Mouse (Mus musculus): ENCODE measurements around the gene Upk2. TPM values are rescaled to one million over a fixed set of nuclear protein-coding genes. Genes with fewer than 3 reads are reported as not detected.
"Not testable (repeated sequence)": the region's sequence is repeated elsewhere in the genome, so short reads cannot be mapped to it uniquely, and the experiment has no call there.

The Upk2 gene
- polyA plus RNA-seq, 1 experiment from 2014 or later: 0.14 TPM

DNA sequence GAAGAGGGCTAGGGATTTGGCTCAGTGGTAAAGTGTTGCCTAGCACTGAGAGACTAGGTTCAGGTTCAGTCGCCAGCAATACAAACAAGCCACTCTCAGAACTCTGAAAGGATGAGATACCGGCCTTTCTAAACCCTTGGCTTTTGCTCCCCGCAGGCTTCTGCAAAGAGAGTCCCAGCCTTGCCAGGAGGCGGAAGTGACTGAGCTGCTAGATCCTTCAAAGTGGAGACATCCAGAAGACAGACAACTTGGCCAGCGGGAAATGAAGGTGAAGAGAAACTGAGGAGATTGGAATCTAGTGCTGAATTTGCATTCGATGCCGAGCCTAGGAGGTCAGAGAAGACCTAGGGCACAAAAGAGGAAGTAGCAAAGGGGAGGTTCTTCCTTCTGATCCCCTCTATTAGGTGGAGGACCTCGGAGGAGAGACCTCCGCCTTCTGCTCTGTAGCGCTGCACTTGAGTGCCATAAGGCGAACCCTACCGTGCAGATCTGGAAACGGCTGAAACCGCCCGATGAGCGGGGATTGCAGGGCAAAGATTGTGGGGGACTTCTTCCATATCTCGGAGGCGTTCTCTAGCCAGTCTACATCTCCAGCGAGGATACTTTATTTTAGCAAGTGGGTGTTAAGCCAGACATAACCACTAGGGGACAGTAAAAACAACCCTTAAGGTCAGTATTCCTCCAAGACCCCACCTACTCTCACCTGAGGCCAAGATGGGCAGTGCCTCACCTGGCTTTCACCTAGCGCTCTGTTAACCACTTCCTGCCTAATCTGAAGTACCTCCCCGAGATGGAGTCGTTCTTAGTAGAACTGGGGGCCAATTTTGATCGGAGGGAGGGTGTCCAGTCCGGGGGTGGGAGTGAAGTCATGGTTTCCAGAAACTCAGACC lies 22.8 kb upstream of the Upk2 start:
- Histone ChIP-seq H3K4me1 (replicated peaks) (peaks cover 40% of the 10 kb centered on the region), H3K27me3 (ENCODE audit: insufficient read depth, poor library complexity, severe bottlenecking) (peaks cover 23% of the 10 kb centered on the region; the same call in 1 of the 2 replicates), H3K9me3 (no peaks in the 10 kb centered on the region), H3K27ac (peak overlapping the region; percentile 96), H3K4me3 (peak overlapping the region; percentile 81), H3K36me3 (no peaks in the 10 kb centered on the region)
- DNase-seq (ENCODE audit: low spot score): no peak
- WGBS: 5% methylated on average over 24 of the region's 24 CpGs

DNA sequence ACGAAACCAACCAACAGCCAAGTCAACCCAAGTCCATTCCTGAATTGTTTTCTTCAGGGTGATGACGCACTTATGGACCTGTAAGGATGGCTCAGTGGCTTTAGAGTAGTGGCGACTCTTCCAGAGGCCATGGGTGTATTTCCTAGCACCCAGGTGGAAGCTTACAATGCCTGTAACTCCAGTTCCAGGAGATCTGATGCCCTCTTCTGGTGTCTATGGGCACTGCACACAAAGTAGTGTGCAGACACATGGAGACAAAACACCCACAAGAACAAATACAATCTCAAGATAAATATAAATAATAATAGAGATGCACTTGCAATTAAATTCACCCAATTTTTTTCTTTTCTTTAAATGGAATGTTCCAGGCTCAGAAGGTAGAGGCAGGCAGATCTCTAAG lies 21.2 kb upstream of the Upk2 start:
- 95% methylated on average over 3 of the region's 3 CpGs for WGBS
- no peaks in the 10 kb centered on the region for H3K9me3 ChIP-seq
- H3K36me3 ChIP-seq: no peaks in the 10 kb centered on the region
- no peak overlapping the region for H3K4me3 ChIP-seq
- no peak for DNase-seq (ENCODE audit: low spot score)
- peaks cover 13% of the 10 kb centered on the region; the same call in 1 of the 2 replicates for H3K27me3 ChIP-seq (ENCODE audit: insufficient read depth, poor library complexity, severe bottlenecking)
- H3K27ac ChIP-seq: no peak overlapping the region
- H3K4me1 ChIP-seq (replicated peaks): peaks cover 31% of the 10 kb centered on the region

DNA sequence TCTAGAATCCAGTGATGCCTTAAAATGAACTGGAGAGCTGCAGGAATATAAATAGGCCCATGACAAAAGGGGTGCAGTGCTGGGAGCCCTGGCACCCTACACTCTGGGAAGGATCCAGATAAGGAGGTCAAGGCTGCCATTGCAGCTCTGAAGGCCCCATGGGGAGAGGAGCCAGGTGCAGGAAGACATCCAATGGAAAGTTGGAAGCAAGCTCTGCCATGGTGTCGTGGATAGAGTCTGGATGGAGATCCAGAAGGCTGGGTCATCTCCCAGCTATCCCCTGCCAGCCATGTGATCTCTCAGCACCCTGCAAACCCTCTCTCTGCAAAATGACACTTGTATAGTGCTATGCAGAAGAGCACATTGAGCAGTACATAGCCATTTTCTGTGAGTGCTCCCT lies 19.6 kb upstream of the Upk2 start:
- Histone ChIP-seq H3K36me3 (no peaks in the 10 kb centered on the region), H3K27ac (no peak overlapping the region), H3K9me3 (no peaks in the 10 kb centered on the region), H3K27me3 (ENCODE audit: insufficient read depth, poor library complexity, severe bottlenecking) (peaks cover 11% of the 10 kb centered on the region; the same call in 1 of the 2 replicates), H3K4me1 (replicated peaks) (peaks cover 19% of the 10 kb centered on the region), H3K4me3 (no peak overlapping the region)
- no peak for DNase-seq (ENCODE audit: low spot score)
- 50% methylated on average over 1 of the region's 1 CpGs for WGBS

DNA sequence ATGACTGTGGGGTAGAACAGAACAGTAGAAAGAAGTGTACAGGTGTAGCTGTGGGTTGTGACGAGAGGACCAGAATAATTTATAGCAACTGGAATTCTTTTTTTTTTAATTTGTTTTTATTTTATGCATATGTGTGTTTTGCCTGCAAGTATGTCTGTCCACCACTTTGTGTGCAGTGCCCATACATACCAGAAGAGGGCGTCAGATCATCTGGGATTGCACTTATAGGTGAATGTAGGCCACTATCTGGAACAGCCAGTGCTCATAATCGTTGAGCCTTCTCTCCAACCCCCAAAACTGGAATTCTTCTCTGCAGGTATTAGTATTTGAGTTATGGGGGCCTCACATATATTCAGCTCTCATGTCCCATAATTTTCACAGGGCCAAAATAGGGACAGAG lies 18.4 kb upstream of the Upk2 start:
- Histone ChIP-seq H3K4me1 (replicated peaks) (peaks cover 23% of the 10 kb centered on the region), H3K27ac (no peak overlapping the region), H3K27me3 (ENCODE audit: insufficient read depth, poor library complexity, severe bottlenecking) (peaks cover 18% of the 10 kb centered on the region; the same call in 1 of the 2 replicates), H3K36me3 (no peaks in the 10 kb centered on the region), H3K4me3 (no peak overlapping the region), H3K9me3 (no peaks in the 10 kb centered on the region)
- WGBS: 62% methylated on average over 3 of the region's 3 CpGs
- no peak for DNase-seq (ENCODE audit: low spot score)

DNA sequence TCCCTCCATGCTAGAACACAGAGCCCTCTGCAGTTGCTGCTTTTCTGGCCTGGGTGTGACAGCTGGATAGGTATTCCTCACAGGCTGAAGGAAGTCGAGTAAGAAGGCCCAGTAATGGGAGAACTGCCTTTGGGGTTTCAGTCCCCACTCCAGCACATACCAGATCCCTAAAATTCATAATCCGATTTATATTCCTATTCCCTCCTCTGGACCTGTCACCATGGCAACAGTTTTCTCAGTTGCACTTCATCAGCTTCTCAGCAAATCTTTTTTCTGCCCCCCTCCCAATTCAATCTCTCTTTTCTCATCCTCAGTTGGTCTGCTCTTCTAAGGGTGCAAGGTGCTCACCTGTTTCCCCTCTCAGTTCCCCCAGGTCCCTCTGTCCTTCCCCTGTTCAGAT lies 14.0 kb upstream of the Upk2 start:
- DNase-seq (ENCODE audit: low spot score): no peak
- no peak overlapping the region for H3K27ac ChIP-seq
- 64% methylated on average over 2 of the region's 2 CpGs for WGBS
- peaks cover 15% of the 10 kb centered on the region; the same call in 1 of the 2 replicates for H3K4me1 ChIP-seq (replicated peaks)
- H3K9me3 ChIP-seq: no peaks in the 10 kb centered on the region
- peaks cover 13% of the 10 kb centered on the region; the same call in 1 of the 2 replicates for H3K27me3 ChIP-seq (ENCODE audit: insufficient read depth, poor library complexity, severe bottlenecking)
- no peak overlapping the region for H3K4me3 ChIP-seq
- H3K36me3 ChIP-seq: no peaks in the 10 kb centered on the region

DNA sequence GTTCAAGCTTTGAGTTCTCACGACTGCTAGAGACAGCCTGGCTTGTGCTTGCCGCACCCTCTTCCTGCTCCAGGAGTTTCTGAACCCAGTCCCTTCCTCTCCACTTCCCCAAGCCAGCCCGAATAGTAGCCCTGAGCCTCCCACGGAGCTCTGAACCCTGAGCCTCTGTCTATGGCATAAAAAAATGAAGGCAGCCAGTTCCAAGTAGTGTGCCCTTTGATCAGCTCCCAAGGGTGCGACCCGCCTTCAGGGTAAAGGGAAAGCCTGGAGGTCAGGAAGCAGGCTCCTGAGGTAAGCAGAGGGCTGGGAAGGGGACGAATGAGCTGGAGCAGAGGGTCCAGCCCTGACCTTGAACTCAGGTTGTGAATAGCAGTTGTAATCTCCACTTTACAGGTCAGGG lies 13.4 kb upstream of the Upk2 start:
- H3K4me3 ChIP-seq: no peak overlapping the region
- no peaks in the 10 kb centered on the region for H3K9me3 ChIP-seq
- peaks cover 13% of the 10 kb centered on the region; the same call in 1 of the 2 replicates for H3K27me3 ChIP-seq (ENCODE audit: insufficient read depth, poor library complexity, severe bottlenecking)
- no peak for DNase-seq (ENCODE audit: low spot score)
- peaks cover 15% of the 10 kb centered on the region; the same call in 1 of the 2 replicates for H3K4me1 ChIP-seq (replicated peaks)
- no peak overlapping the region; the same call in 1 of the 2 replicates for H3K27ac ChIP-seq
- 58% methylated on average over 7 of the region's 7 CpGs for WGBS
- no peaks in the 10 kb centered on the region for H3K36me3 ChIP-seq

DNA sequence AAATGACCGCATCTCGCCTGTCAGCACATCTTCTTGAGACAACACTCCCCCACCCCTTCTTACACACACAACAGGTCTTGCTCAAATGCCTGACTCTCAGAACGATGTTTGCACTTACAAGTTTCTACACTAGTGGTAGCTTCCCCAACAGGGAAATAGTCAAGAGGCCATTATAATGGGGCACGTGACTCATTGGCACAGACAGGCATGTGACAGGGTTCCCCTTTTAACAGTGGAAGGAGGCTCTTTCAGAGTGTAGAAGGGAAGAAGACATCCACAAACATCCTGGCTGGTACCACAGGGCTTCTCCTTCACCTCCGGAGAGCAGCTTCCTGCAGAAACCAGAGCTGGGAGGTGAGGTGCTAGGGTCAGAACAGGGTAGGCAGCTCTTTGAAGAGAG lies 7.2 kb upstream of the Upk2 start:
- no peak for DNase-seq (ENCODE audit: low spot score)
- H3K4me1 ChIP-seq (replicated peaks): peaks cover 14% of the 10 kb centered on the region
- no peaks in the 10 kb centered on the region for H3K9me3 ChIP-seq
- H3K4me3 ChIP-seq: no peak overlapping the region
- 83% methylated on average over 5 of the region's 5 CpGs for WGBS
- H3K27me3 ChIP-seq (ENCODE audit: insufficient read depth, poor library complexity, severe bottlenecking): no peaks in the 10 kb centered on the region
- no peaks in the 10 kb centered on the region for H3K36me3 ChIP-seq
- H3K27ac ChIP-seq: no peak overlapping the region

DNA sequence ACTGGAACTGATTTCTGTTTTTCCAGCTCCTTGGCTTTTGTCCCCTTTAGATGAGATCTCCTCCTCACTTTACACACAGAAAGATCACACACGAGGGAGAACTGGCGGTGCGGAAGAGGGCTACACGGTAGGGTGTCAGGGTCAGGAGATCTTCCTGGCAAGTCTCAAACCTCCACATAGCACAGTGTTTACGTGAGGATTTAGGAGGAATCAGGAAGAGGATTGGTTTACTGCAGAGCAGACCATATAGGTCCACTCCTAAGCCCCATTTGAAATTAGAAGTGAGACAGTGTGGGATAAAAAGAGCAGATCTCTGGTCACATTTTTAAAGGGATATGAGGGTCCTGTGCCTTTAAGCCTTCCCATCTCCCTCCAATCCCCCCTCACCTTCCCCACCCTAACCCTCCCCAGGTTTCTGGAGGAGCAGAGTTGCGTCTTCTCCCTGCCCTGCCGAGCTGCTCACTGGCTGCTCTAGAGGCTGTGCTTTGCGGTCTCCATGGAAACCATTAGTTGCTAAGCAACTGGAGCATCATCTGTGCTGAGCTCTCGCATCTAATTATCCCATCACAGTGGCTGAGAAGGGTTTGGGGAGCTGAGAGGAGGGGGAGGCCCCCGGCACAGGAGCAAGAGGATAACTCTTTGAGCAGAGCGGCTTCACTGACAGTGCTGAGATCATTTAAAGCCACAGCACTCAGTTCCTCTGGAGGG lies 2.4 kb upstream of the Upk2 start:
- 5% methylated on average over 11 of the region's 11 CpGs for WGBS
- no peaks in the 10 kb centered on the region for H3K9me3 ChIP-seq
- no peaks in the 10 kb centered on the region for H3K36me3 ChIP-seq
- peak overlapping the region; percentile 84 for H3K27ac ChIP-seq
- peak; percentile 89 for DNase-seq (ENCODE audit: low spot score)
- peak overlapping the region; percentile 27; the same call in 1 of the 2 replicates for H3K4me3 ChIP-seq
- H3K4me1 ChIP-seq (replicated peaks): peaks cover 42% of the 10 kb centered on the region
- H3K27me3 ChIP-seq (ENCODE audit: insufficient read depth, poor library complexity, severe bottlenecking): peaks cover 41% of the 10 kb centered on the region

DNA sequence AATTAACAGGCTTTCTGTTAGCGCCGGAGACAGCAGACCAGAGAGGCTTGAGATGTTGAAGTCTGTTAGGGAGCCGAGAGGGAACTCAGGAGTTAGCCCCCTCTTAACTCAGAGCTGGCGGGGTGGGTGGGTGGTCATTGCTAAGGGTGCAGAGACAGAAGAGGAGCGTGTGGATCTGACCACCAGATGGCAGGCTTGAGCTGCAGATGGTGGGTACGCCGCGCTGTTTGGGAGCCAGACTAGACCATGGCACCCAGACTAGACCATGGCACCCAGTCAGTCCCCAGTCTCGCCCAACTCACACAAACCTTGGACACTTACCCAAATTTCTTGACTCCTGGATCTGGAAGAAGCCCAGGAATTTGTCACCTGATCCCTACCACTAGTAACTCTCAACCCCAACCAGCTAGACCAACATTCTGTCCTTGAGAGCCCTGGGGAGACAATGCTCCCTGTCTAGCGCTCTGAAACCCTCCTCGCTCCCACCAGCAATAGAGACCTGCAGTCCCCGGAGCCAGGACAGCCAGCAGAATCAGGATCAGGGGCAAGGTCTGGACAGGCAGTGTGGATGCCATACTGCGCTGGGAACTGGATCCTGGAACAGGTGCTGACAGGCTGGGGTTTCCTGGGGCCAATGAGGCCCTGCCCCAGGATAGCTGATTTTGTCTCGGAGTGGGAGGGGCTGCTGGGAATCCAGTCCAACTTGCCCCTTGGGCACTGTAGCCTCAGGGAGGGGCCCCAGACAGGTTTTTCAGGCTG lies 465 bp downstream of the Upk2 start:
- no peak overlapping the region for H3K4me3 ChIP-seq
- H3K36me3 ChIP-seq: no peaks in the 10 kb centered on the region
- DNase-seq (ENCODE audit: low spot score): peak; percentile 84
- H3K4me1 ChIP-seq (replicated peaks): peaks cover 42% of the 10 kb centered on the region
- 9% methylated on average over 14 of the region's 14 CpGs for WGBS
- peaks cover 41% of the 10 kb centered on the region for H3K27me3 ChIP-seq (ENCODE audit: insufficient read depth, poor library complexity, severe bottlenecking)
- 0 out of 2 replicates have a peak overlapping the region, but pooled peaks have one; percentile 30 for H3K27ac ChIP-seq
- no peaks in the 10 kb centered on the region for H3K9me3 ChIP-seq

DNA sequence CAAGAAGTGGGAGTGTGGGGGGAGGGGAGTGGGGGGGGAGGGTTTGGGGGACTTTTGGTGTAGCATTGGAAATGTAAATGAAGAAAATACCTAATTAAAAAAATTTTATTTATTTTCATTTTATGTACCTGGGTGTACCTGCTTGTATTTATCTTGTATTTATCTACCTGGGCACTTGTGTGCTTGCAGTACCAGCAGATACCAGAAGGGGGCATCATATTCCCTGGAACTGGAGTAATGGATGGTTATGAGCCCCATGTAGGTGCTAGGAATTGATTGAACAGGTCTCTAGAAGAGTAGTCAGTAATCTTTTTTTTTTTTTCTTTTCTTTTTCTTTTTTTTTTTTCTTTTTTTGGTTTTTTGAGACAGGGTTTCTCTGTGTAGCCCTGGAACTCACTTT lies 4.4 kb downstream of the Upk2 start:
- Histone ChIP-seq H3K27ac (no peak overlapping the region), H3K4me1 (replicated peaks) (peaks cover 17% of the 10 kb centered on the region), H3K9me3 (no peaks in the 10 kb centered on the region), H3K4me3 (no peak overlapping the region), H3K27me3 (ENCODE audit: insufficient read depth, poor library complexity, severe bottlenecking) (peaks cover 29% of the 10 kb centered on the region), H3K36me3 (no peaks in the 10 kb centered on the region)
- DNase-seq (ENCODE audit: low spot score): no peak

DNA sequence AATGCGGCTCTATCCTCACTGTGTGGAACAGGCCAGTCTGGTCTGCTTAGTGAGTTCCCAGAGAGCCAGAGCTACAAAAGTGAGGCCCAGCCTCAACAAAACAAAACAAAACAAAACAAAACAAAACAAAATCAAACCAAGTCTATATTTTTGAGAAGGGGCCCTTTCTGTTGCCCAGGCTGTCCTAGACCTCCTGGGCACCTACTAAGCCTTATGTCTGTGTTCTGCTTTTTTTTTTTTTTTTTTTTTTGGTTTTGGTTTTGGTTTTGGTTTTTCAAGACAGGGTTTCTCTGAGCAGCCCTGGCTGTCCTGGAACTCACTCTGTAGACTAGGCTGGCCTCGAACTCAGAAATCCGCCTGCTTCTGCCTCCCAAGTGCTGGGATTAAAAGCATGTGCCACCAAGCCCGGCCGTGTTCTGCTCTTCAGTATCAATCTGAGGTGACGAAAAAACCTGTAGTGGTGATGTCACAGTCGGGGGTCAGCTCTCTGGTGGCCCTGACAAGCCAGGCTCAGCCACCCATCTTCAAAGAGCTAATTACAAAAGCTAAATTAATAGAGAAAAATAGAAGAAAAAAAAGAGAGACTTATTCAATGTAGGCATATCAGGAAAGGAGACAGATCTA lies 10.3 kb downstream of the Upk2 start:
- H3K9me3 ChIP-seq; H3K4me3 ChIP-seq; H3K27ac ChIP-seq; H3K36me3 ChIP-seq; DNase-seq (ENCODE audit: low spot score); H3K27me3 ChIP-seq (ENCODE audit: insufficient read depth, poor library complexity, severe bottlenecking); H3K4me1 ChIP-seq (replicated peaks): not testable (repeated sequence)
- WGBS: 89% methylated on average over 7 of the region's 7 CpGs

DNA sequence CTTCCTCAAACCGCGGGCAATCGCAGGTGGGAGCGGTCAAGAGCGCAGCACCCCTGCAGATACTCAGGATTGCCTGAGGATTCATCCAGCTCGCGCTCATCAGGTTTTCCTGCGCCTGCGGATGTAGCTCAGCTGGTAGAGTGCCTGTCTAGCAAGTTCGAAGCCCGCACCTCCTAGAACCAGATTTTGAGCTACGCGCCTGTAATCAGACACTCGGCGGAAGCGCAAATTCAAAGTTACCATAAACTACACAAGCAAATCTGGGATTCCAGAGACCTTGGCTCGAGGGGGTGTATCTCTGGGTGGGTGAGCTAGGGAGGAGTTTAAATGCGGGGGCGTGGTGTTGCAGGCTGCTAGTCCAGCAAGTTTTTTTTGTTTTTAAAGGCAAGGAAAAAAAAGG lies 13.8 kb downstream of the Upk2 start, which contains the start of gene Foxr1:
TSS of gene Foxr1 (minus strand) at position 176 of the 400 bp plus-strand sequence.
- no peaks in the 10 kb centered on the region for H3K9me3 ChIP-seq
- DNase-seq (ENCODE audit: low spot score): no peak
- H3K27ac ChIP-seq: no peak within 1 kb of the TSS
- H3K4me1 ChIP-seq (replicated peaks): no peaks in the 10 kb centered on the region
- no peaks in the 10 kb centered on the region for H3K27me3 ChIP-seq (ENCODE audit: insufficient read depth, poor library complexity, severe bottlenecking)
- no peak within 1 kb of the TSS for H3K4me3 ChIP-seq
- no peaks in the 10 kb centered on the region for H3K36me3 ChIP-seq
- WGBS: 74% methylated on average over 19 of the region's 19 CpGs

Data from hindbrain, embryonic 10.5 days (tissue).